Mouse (Mus musculus) lung, postnatal 36 days (tissue): ENCODE results near the gene Ankmy1.
A peak's percentile ranks its signal among the peaks of the same experiment; 100 is the strongest.

Source experiments
- DNase-seq: peaks from one replicate; pipeline ENCODE4 v3.0.0; 2022; ENCODE audit warnings: mixed read lengths

Gene Ankmy1

GRCm38 (mm10) chr1:92869985-92870384 lies 32.7 kb downstream of the Ankmy1 start:
- DNase-seq: no peak

- no peak for DNase-seq
These were observed 36.5 kb downstream of the Ankmy1 start for GRCm38 (mm10) chr1:92866170-92866569.

GRCm38 (mm10) chr1:92863268-92863667 lies 39.4 kb downstream of the Ankmy1 start:
- no peak for DNase-seq

GRCm38 (mm10) chr1:92861503-92861902 lies 41.2 kb downstream of the Ankmy1 start:
- no peak for DNase-seq

GRCm38 (mm10) chr1:92852450-92852849 lies 50.3 kb downstream of the Ankmy1 start:
- DNase-seq: no peak

- no peak for DNase-seq
These were observed 52.6 kb downstream of the Ankmy1 start for GRCm38 (mm10) chr1:92849938-92850574.

- DNase-seq: no peak
These were observed 53.2 kb downstream of the Ankmy1 start for GRCm38 (mm10) chr1:92849491-92849890.

- no peak for DNase-seq
These were observed 54.5 kb downstream of the Ankmy1 start for GRCm38 (mm10) chr1:92847873-92848839.

GRCm38 (mm10) chr1:92845889-92846288 lies 56.8 kb downstream of the Ankmy1 start:
- no peak for DNase-seq

GRCm38 (mm10) chr1:92841427-92841826 lies 61.3 kb downstream of the Ankmy1 start:
- DNase-seq: no peak

GRCm38 (mm10) chr1:92840231-92840890 lies 62.3 kb downstream of the Ankmy1 start:
- DNase-seq: no peak

GRCm38 (mm10) chr1:92839211-92839610 lies 63.5 kb downstream of the Ankmy1 start:
- no peak for DNase-seq

GRCm38 (mm10) chr1:92837931-92838833 lies 64.5 kb downstream of the Ankmy1 start:
- DNase-seq: no peak

- DNase-seq: peak; percentile 85
These were observed 68.6 kb downstream of the Ankmy1 start for GRCm38 (mm10) chr1:92833987-92834706.

- DNase-seq: no peak
These were observed 70.4 kb downstream of the Ankmy1 start for GRCm38 (mm10) chr1:92832011-92833010.

- peak; percentile 78 for DNase-seq
These were observed 71.3 kb downstream of the Ankmy1 start, which contains the start of gene Gpc1 for GRCm38 (mm10) chr1:92831188-92832001. TSS of gene Gpc1 (plus strand) at chr1:92831645.

GRCm38 (mm10) chr1:92830626-92831187 lies 72.0 kb downstream of the Ankmy1 start:
- DNase-seq: no peak

GRCm38 (mm10) chr1:92815756-92816294 lies 86.9 kb downstream of the Ankmy1 start:
- no peak for DNase-seq

GRCm38 (mm10) chr1:92815100-92815499 lies 87.6 kb downstream of the Ankmy1 start:
- DNase-seq: no peak
